In genomic region chr1:131486094-131486850, GRCm38 (mm10) we compare ENCODE assay signal across 22 mouse cellular contexts.
"Had no signal": no experiment of that assay in that cellular context is flagged by ENCODE, and none has a peak within 500 bp of the region (broad histone marks: within the 10 kb centered on the region; RNA-seq: fewer than 3 reads in every experiment).

No protein-coding gene starts in this region.

- H3K9ac ChIP-seq: liver, embryonic 12.5 days; liver, embryonic 15.5 days; lung, embryonic 15.5 days; neural tube, embryonic 12.5 days; neural tube, embryonic 15.5 days had no signal

- H3K27me3 ChIP-seq: liver, embryonic 12.5 days; liver, embryonic 15.5 days; lung, embryonic 15.5 days; megakaryocyte, embryonic 14.5 days; neural tube, embryonic 12.5 days; neural tube, embryonic 15.5 days had no signal

- H3K4me1 ChIP-seq: liver, embryonic 15.5 days; neural tube, embryonic 12.5 days had no signal

- H3K36me3 ChIP-seq: liver, embryonic 12.5 days; liver, embryonic 15.5 days; lung, embryonic 15.5 days; midbrain, embryonic 10.5 days; neural tube, embryonic 12.5 days; neural tube, embryonic 15.5 days had no signal

- H3K4me3 ChIP-seq: layer of hippocampus, adult 2 months; liver, embryonic 12.5 days; liver, embryonic 15.5 days; lung, embryonic 15.5 days; megakaryocyte, embryonic 14.5 days; midbrain, embryonic 10.5 days; neural tube, embryonic 12.5 days; neural tube, embryonic 15.5 days had no signal

- H3K9me3 ChIP-seq: liver, embryonic 12.5 days; liver, embryonic 15.5 days; lung, embryonic 15.5 days; megakaryocyte, embryonic 14.5 days; midbrain, embryonic 10.5 days; neural tube, embryonic 12.5 days; neural tube, embryonic 15.5 days had no signal

- DNase-seq: kidney, postnatal 14 days; layer of hippocampus, adult 9-11 months; lung, adult 18-20 months; lung, postnatal 10 days; lung, postnatal 36 days; midbrain, embryonic 14.5 days; right cerebral cortex, adult 18-20 months; right cerebral cortex, postnatal 14 days; right cerebral cortex, postnatal 4 days; thymus, adult 2 months; thymus, postnatal 14 days; thymus, postnatal 4 days had no signal

- ATAC-seq: intestine, postnatal 0 days; liver, embryonic 12.5 days had no signal

- H3K27ac ChIP-seq: layer of hippocampus, adult 2 months; liver, embryonic 12.5 days; liver, embryonic 15.5 days; lung, embryonic 15.5 days; midbrain, embryonic 10.5 days; neural tube, embryonic 12.5 days; neural tube, embryonic 15.5 days; stomach, postnatal 0 days had no signal
